Mouse (Mus musculus) heart, adult 2 months (tissue): ENCODE measurements around the gene Plxna4.

Experiments used
- EP300 ChIP-seq: fragments of 200-500 bp; IDR thresholded peaks from 2 replicates; pipeline ENCODE4 v1.6.1; 2011; ENCODE audit warnings: low read depth, low read length, control low read depth; ENCODE audit not compliant: insufficient read depth
- POLR2A ChIP-seq: fragments of 200-500 bp; IDR thresholded peaks from 2 replicates; pipeline ENCODE4 v1.6.1; 2011; ENCODE audit warnings: mild to moderate bottlenecking, low read depth, low read length, control low read depth; ENCODE audit not compliant: insufficient read depth

GRCm38 (mm10) chr6:32218544-32218943 is 369.4 kb downstream of the Plxna4 start:
- TF ChIP-seq POLR2A: no peak
- no peak for TF ChIP-seq EP300
